Mouse (Mus musculus) liver, embryonic 14.5 days (tissue): ENCODE data around the gene Src. TPM values are rescaled to one million over a fixed set of nuclear protein-coding genes. Genes with fewer than 3 reads are reported as not detected.

Experiments
- ATAC-seq: fragments of 200-750 bp; cut with Nextera tagmentation; 2 replicates; pipeline ENCODE4 v1.8.0; 2017; ENCODE audit warnings: moderate number of reproducible peaks, mild to moderate bottlenecking, moderate library complexity; ENCODE audit not compliant: insufficient read depth
- DNase-seq, 3 experiments: peaks; one replicate each; pipeline ENCODE4 v3.0.0-alpha.2; 2012 to 2013; ENCODE audit warnings: low read depth in 3 of 3, low spot score in 3 of 3
- H3K27ac ChIP-seq: fragments of 300-500 bp; sonication (generic); 2 replicates; pipeline ENCODE4 v1.5.1; 2014; ENCODE audit warnings: moderate library complexity, mild to moderate bottlenecking, control low read depth, inconsistent platforms
- H3K27me3 ChIP-seq: fragments of 300-500 bp; sonication (generic); 2 replicates; pipeline ENCODE4 v1.6.1; 2014; ENCODE audit warnings: mild to moderate bottlenecking, low read length, moderate library complexity; ENCODE audit not compliant: control insufficient read depth, insufficient read depth
- H3K36me3 ChIP-seq: fragments of 300-500 bp; sonication (generic); replicated peaks from 2 replicates; pipeline ENCODE4 v1.6.1; 2014; ENCODE audit warnings: low read depth; ENCODE audit not compliant: control insufficient read depth, insufficient read depth
- H3K4me1 ChIP-seq, 2 experiments: fragments of 200-500 bp in 1 of 2; fragments of 300-500 bp in 1 of 2; sonication (generic) in 1 of 2; replicated peaks; 2 replicates each; pipeline ENCODE4 v1.6.1; 2012 to 2014; ENCODE audit warnings: antibody characterized with exemption in 1 of 2, inconsistent platforms in 1 of 2, low read length in 1 of 2; ENCODE audit not compliant: control insufficient read depth in 2 of 2, insufficient read depth in 2 of 2
- H3K4me2 ChIP-seq: fragments of 300-500 bp; sonication (generic); 2 replicates; pipeline ENCODE4 v1.6.1; 2014; ENCODE audit warnings: low read depth, mild to moderate bottlenecking, control low read depth, moderate library complexity
- H3K4me3 ChIP-seq, 2 experiments: fragments of 200-500 bp in 1 of 2; fragments of 300-500 bp in 1 of 2; sonication (generic) in 1 of 2; 2 replicates each; pipeline ENCODE4 v1.5.1; 2012 to 2014; ENCODE audit warnings: low read depth in 2 of 2, low read length in 2 of 2, mild to moderate bottlenecking in 2 of 2, control low read depth in 1 of 2, inconsistent platforms in 1 of 2, moderate library complexity in 1 of 2; ENCODE audit not compliant: insufficient read depth in 1 of 2
- H3K9ac ChIP-seq: fragments of 300-500 bp; sonication (generic); replicated peaks from 2 replicates; pipeline ENCODE4 v1.6.1; 2014; ENCODE audit warnings: mild to moderate bottlenecking, control low read depth, moderate library complexity
- H3K9me3 ChIP-seq: fragments of 300-500 bp; sonication (generic); 2 replicates; pipeline ENCODE4 v1.6.1; 2016; ENCODE audit warnings: low read length, mixed read lengths; ENCODE audit not compliant: control insufficient read depth
- CTCF ChIP-seq: IDR thresholded peaks from 2 replicates; pipeline ENCODE4 v1.5.1; 2016; ENCODE audit warnings: antibody characterized with exemption, low read depth, control low read depth
- EP300 ChIP-seq: IDR thresholded peaks from 2 replicates; pipeline ENCODE4 v1.6.1; 2016; ENCODE audit warnings: antibody characterized with exemption, low read depth
- WGBS: fragments of 180-500 bp; shearing (Covaris S2); extraction: QIAGEN DNeasy Blood & Tissue Kit; methylation state at CpG from one replicate; pipeline ENCODE4 v1.1.7; 2014; ENCODE audit not compliant: insufficient replicate concordance; 5-methylcytosine and 5-hydroxymethylcytosine counted together
- polyA plus RNA-seq, 2 experiments: library from polyadenylated mRNA; depleted of rRNA in 1 of 2; stranded (reverse) in 1 of 2; unstranded in 1 of 2; fragments of >200 nt; fragmentation: Nextera tagmentation in 1 of 2; extraction: Ambion mirVana in 1 of 2; gene quantifications; 2 replicates each; pipeline versions ENCODE4 v1.2.1 to v1.2.3; 2012 to 2014

The Src gene
- polyA plus RNA-seq, 2 experiments = 0.90 to 2.3 TPM

DNA sequence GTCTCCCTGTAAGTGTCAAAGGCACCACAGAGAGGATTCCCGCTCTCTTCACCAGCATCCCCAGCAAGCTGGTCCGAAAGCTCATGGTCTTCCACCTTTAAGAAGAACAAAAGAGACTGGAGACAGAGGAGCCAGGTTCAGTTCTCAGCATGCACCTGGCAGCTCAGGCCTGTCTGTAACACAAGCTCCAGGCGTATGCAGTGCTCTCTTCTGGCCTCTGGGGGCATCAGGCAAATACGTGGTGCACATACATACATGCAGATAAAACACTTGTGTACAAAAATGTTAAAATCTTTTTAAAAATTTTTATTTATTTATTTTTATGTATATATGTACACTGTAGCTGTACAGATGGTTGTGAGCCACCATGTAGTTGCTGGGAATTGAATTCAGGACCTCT lies 19.7 kb upstream of the Src start:
- no peak overlapping the region for H3K4me2 ChIP-seq
- 0 out of 4 replicates have a peak, but pooled peaks cover 0 to 3% of the 10 kb centered on the region in 2 experiments for H3K4me1 ChIP-seq
- H3K9ac ChIP-seq = no peak overlapping the region
- no peaks in the 10 kb centered on the region for H3K36me3 ChIP-seq
- H3K27ac ChIP-seq = no peak overlapping the region
- no peaks in the 10 kb centered on the region for H3K9me3 ChIP-seq
- DNase-seq = no peak
- no peak overlapping the region for H3K4me3 ChIP-seq
- H3K27me3 ChIP-seq = no peaks in the 10 kb centered on the region
- 82% methylated on average over 4 of the region's 4 CpGs for WGBS
- TF ChIP-seq CTCF (peak; percentile 36), EP300 (no peak)
- no peak for ATAC-seq

GRCm38 (mm10) chr2:157399797-157400196 lies 18.4 kb upstream of the Src start:
- ATAC-seq = no peak
- no peak overlapping the region for H3K9ac ChIP-seq
- no peak for DNase-seq
- H3K27ac ChIP-seq = no peak overlapping the region
- no peaks in the 10 kb centered on the region for H3K36me3 ChIP-seq
- H3K4me3 ChIP-seq = no peak overlapping the region
- H3K4me2 ChIP-seq = no peak overlapping the region
- no peaks in the 10 kb centered on the region for H3K27me3 ChIP-seq
- WGBS = 67% methylated on average over 10 of the region's 10 CpGs
- no peaks in the 10 kb centered on the region for H3K4me1 ChIP-seq
- no peaks in the 10 kb centered on the region for H3K9me3 ChIP-seq
- TF ChIP-seq CTCF (no peak), EP300 (no peak)

DNA sequence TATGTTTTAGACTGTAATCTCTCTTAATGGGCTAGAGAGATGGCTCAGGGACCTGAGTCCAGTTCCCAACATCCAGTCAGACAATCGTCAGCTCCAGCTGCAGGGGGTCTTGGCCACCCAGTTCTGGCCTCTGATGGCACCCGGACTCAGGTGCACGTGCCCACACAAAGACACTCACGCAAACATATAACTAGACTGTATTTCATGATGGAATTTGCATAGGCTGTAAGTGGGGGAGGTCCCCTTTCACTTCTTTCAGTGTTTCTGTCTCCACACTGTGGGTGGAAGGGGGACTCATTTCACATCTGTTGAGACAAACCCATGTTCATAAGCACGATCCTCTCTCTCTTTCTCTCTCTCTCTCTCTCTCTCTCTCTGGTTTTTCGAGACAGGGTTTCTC lies 17.8 kb upstream of the Src start:
- WGBS = 59% methylated on average over 6 of the region's 6 CpGs
- Histone ChIP-seq H3K9me3 (no peaks in the 10 kb centered on the region), H3K4me1 (no peaks in the 10 kb centered on the region), H3K27me3 (no peaks in the 10 kb centered on the region), H3K4me2 (no peak overlapping the region), H3K4me3 (no peak overlapping the region), H3K9ac (no peak overlapping the region), H3K27ac (no peak overlapping the region), H3K36me3 (no peaks in the 10 kb centered on the region)
- ATAC-seq (no peak), DNase-seq (no peak)
- TF ChIP-seq EP300 (no peak), CTCF (no peak)

GRCm38 (mm10) chr2:157401261-157401660 lies 17.0 kb upstream of the Src start:
- Histone ChIP-seq H3K27me3 (no peaks in the 10 kb centered on the region), H3K9me3 (no peaks in the 10 kb centered on the region), H3K36me3 (no peaks in the 10 kb centered on the region), H3K9ac (no peak overlapping the region), H3K4me2 (no peak overlapping the region), H3K4me3 (no peak overlapping the region), H3K27ac (no peak overlapping the region), H3K4me1 (no peaks in the 10 kb centered on the region)
- 63% methylated on average over 2 of the region's 2 CpGs for WGBS
- TF ChIP-seq EP300 (no peak), CTCF (no peak)
- ATAC-seq = no peak
- no peak for DNase-seq

DNA sequence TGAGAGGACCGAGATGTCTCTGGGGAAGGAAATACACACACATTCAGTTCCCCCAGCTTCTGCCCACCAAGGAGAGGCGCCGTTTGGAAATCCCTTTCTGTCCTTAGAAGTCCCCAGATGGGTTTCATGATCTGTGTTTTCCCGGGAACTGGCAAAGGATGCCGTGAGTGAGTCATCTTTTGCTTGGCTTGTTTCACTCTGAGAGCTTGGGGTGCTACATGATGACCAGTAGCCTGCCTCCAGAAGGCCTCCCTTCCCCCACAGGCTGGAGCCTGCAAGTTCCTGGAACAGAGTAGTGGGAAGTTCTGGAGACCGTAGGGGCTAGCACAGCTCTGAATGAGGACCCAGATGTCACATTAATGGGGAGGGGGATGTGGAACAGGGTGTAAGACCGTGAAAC lies 10.6 kb upstream of the Src start:
- no peaks in the 10 kb centered on the region for H3K27me3 ChIP-seq
- ATAC-seq (no peak), DNase-seq (no peak)
- H3K9me3 ChIP-seq = no peaks in the 10 kb centered on the region
- H3K9ac ChIP-seq = no peak overlapping the region
- no peak for TF ChIP-seq EP300
- no peak overlapping the region for H3K4me2 ChIP-seq
- no peak overlapping the region for H3K4me3 ChIP-seq
- H3K36me3 ChIP-seq = no peaks in the 10 kb centered on the region
- 58% methylated on average over 7 of the region's 7 CpGs for WGBS
- no peak overlapping the region for H3K27ac ChIP-seq
- no peaks in the 10 kb centered on the region for H3K4me1 ChIP-seq
